Mouse (Mus musculus) megakaryocyte-erythroid progenitor cell, adult 5-6 weeks (primary cell): ENCODE data around the gene Oasl1. TPM values are rescaled to one million over a fixed set of nuclear protein-coding genes. Genes with fewer than 3 reads are reported as not detected.
A peak's percentile ranks its signal among the peaks of the same experiment; 100 is the strongest.

Experiments used
- ATAC-seq: replicated peaks from 2 replicates; pipeline ENCODE4 v1.8.0; 2016; ENCODE audit warnings: mild to moderate bottlenecking, inconsistent platforms; ENCODE audit not compliant: severe bottlenecking, poor library complexity, low FRiP score, low TSS enrichment
- total RNA-seq, 2 experiments: library from RNA; stranded (forward) in 1 of 2; stranded (reverse) in 1 of 2; fragments of 200-1000, 215-1000 nt in 1 of 2; fragments of >200 nt in 1 of 2; fragmentation: Nextera tagmentation in 1 of 2; gene quantifications; 2 replicates each; pipeline ENCODE4 v1.2.3; 2014 to 2017

The Oasl1 gene
- total RNA-seq, 2 experiments from 2014 or later = 7.0 to 21.1 TPM

DNA sequence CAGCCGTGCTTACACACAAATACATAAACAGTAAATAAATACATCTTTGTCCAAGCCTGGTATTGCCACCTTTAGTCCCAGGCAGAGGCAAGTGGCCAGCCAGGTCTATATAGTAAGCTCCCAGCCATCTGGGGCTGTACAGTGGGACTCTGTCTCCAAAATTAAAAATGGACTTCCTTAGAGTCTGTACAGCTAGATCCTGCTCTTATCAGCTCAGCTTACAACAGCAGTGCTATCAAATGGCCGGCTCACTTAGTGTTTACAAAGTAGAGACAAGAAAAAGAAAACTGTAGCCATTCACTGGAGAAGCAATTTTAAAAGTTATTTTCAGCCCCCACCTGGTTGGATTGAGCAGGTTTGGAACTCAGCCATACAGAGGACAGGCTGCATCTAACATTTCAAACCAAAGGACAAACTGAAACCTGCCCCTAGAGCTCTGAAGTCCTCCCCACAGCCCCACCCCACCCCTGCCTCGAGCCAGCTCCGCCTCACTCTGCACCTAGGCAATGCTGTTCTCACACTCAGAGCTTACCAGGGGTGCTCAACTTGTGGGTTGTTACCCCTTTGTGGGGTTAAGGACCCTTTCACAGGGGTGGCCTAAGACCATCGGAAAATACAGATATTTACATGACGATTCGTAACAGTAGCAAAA is 41.4 kb downstream of the Oasl1 start:
- ATAC-seq = peak; percentile 60; the same call in 1 of the 2 replicates

- ATAC-seq = no peak
These were observed 42.2 kb downstream of the Oasl1 start for GRCm38 (mm10) chr5:114964967-114965898.

DNA sequence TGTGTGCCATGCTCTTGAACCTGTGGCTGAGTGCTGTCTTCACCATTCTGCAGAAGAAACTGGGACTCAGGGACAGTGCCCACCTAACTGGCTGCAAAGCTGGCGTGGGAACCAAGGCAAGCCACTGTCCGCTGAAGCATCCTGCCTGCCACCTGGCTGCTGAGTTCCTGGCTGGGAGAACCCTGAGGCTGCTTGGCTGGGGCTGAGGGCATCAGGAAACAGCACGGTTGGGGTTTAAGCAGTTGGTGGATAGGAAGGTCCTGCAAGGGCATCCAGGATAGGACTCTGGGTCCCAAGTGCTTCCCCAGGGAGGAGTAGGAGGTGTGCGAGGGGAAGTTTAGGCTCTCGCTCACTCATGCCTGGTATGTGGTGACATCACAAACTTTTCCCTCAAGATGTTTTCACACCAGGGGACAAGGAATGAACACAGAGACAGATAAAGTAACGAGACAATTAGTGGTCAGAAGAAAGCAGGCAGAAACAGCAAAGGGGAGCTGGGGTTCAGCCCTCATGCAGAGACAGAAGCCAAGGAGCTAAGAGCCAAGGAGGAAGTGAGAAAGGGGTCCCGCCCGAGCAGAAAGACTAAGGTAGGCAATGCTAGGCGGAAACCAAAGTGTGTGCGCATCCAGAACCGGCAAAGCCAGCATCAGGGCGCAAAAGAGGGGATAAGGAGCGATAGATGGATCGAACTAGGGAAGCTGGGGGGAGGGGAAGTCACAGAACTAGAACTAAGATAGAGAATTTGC is 44.7 kb downstream of the Oasl1 start:
- ATAC-seq = no peak

DNA sequence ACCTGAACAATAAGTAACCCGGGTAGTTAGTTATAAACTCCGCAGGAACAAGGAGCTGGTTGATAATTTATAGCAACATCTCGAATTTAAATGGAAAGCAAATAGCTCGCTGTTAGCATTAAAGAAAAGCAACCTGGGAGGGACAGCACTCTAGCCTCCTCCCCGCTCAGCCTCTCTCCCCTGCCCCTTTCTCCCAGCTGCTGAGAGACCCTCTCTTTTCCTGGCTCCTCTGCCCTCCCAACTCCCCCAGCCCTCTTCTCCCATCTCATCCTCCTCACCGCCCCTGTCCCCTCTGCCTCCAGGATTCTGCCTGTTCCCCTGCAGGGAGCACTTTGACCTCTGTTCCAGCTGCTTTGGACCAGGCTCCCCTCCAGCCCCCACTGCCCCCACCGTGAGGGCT is 45.6 kb downstream of the Oasl1 start:
- ATAC-seq = no peak

- ATAC-seq = no peak
These were observed 46.0 kb downstream of the Oasl1 start for GRCm38 (mm10) chr5:114969064-114969463.

DNA sequence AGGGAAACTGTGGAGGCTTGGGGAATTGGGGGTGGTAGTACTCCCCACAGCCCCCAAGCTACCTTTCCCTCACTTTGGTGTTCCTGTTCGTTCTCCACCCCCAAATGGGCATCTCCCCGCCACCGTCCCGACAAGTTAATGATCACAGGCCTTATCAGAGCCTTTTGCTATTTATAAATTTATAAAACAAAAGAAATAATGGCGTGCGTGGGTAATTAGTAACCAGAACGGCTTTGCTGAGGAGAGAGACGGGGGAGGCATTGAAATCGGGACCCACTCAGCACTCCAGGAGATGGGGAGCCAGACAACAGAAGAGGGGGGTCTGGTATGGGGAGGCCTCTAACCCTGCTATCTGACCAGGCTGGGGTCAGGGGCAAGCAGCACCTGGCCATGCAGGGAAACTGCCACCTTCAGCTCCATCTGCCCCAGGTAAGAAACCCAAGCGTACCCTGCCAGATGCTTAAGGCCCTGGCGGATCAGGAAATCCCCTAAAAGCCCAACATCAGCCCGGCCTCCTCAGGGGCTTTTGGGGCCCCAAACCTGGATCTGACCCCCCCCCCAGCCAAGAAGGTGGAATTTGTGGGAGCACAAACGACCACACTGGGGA is 46.7 kb downstream of the Oasl1 start:
- ATAC-seq = no peak

DNA sequence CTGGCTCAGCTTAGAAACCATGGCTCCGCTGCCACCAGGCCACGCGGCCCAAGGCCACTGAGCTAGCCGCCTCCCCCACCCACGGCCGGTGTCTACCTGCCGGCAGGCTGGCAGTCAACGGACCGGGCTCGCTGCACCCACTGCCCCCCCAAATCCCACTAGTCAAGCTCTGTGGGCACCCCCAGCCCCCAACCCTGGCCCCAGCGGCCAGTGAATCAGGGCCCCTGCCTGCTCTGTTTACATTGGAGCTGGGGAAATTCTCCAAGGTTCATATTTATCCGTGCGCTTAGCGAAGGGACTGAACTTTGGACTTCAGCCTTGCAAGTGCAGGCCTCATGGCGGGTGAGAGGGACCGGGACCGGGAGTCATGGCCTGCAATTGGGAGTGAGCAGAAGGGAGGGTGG is 47.8 kb downstream of the Oasl1 start, which contains the start of gene Hnf1a:
Gene Hnf1a, minus strand, starts transcription at position 271 of the 404 bp plus-strand sequence.
- no peak for ATAC-seq

DNA sequence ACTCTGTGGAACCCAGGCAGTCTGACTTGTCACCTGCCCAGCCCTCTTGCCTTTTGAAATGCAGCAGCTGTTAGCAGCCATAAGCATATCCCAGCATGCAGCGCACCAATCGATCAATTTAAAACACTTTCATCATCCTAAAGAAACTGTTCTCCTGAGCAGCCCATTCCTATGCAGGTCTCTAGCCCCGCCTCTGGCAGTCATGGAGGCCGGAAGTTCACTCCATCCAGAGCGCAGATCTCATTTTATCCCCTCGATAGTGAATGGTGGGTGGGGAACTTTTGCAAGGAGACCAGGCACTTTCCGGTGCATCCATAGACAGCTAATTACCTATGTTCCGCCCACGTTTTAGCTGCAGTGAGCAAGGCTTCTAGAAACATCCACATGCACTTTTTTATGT is 49.2 kb downstream of the Oasl1 start:
- no peak for ATAC-seq

DNA sequence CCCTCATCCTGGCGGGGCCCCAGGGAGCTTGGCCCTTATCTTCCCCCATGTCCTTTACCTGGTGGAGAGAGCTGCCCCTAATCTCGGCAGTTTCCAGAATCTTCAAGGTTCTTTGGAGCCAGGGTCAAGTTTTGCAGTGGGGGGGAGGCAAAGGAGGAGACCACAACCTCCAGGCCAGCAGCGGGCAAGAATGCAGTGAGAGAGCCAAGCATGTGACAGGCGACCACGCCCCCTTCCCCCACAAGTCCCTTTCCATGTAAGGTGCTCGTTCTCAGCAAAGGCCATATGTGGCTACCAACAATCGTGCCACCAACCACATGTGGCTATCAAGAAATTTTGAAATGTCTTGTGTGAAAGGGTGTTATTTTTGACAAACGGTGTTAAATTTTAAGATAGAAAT is 50.1 kb downstream of the Oasl1 start:
- no peak for ATAC-seq

DNA sequence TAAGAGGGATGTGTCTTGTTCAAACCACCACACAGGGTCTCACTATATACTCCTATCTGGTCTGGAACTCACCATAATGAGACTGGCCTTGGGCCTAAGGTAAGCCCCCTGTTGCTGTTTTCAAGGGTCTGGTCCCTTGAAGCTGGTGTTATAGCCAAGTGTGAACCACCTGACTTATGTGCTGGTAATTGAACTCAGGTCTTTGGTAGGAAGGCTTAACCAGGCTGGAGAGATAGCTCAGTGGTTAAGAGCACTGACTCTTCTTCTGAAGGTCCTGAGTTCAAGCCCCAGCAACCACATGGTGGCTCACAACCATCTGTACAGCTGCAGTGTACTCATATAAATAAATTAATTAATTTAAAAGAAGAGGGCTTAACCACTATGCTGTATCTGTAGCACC is 53.9 kb downstream of the Oasl1 start:
- no peak for ATAC-seq

DNA sequence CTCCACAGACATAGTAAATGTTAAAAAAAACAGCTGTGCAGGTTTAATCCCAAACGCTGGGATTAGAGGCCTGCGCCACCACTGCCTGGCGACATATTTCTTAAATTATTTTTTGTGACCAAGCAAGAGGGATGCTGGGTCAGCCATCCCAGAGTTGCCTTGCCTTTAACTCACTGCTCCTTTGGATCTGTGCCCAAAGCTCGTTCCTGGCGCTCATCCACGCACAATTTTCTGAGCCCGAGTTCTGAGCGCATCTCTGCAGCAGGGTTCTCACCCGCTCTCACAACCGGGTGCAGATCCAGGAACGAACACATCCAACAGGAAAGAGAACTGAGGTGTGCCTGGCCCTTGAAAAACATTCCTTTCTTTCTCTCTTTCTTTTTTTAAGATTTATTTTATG is 55.4 kb downstream of the Oasl1 start:
- ATAC-seq = no peak

DNA sequence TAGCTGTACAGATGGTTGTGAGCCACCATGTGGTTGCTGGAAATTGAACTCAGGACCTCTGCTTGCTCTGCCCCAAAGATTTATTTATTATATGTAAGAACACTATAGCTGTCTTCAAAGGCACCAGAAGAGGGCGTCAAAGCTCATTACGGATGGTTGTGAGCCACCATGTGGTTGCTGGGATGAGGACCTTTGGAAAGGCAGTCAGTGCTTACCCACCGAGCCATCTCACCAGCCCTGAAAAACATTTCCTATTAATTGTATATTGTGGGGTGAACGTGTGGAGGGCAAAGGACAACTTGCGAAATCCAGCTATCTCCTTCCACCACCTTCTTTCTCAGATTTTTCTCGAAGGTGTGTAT is 55.8 kb downstream of the Oasl1 start:
- ATAC-seq = peak; percentile 47

DNA sequence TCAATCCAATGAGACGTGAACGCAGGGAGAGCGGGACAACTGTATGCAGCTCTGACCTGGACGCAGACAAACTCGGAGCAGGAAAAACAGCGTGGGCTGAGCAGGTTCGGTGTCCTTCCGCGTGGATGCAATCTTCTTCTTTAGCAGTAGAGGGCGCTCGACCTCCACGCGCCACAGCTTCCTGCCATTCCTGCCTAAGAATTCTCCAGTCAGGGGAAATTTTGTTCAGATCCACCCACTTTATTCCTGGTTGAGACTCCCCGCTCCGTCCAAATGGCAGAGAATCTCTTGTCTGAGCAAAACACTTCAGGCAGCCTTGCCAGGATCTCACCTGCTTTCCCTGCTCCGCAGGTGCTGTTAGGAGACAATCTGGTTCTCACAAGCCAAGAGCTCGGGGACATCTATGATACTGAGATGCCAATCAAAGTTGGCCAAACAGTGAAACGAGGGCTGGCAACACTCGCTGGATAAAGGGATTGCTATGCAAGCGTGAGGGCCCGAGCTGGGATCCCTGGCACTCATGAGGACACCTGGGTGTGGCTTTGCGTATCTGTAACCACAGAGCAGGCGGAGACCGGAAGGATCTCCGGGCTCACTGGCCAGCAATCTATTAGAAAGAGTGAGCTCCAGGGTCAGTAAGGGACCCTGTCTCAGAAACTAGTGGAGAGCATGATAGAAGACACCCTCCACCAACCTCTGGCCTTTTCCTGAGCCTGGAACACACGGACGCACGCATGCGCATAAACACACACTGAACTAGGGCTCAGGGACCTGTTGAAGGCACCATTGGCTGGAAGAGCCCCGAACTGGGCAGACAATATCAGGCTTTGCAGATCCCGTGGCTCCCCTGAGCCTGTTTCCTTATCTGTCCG is 56.4 kb downstream of the Oasl1 start:
- ATAC-seq = peak; percentile 90

- ATAC-seq = 0 out of 2 replicates have a peak, but pooled peaks have one; percentile 18
These were observed 57.2 kb downstream of the Oasl1 start for GRCm38 (mm10) chr5:114980122-114980748.

- no peak for ATAC-seq
These were observed 59.0 kb downstream of the Oasl1 start for GRCm38 (mm10) chr5:114982001-114982400.

GRCm38 (mm10) chr5:114985074-114985473 is 62.0 kb downstream of the Oasl1 start:
- no peak for ATAC-seq
